Mouse (Mus musculus): ENCODE data around the gene Nxnl1.
A peak's percentile ranks its signal among the peaks of the same experiment; 100 is the strongest.

DNA sequence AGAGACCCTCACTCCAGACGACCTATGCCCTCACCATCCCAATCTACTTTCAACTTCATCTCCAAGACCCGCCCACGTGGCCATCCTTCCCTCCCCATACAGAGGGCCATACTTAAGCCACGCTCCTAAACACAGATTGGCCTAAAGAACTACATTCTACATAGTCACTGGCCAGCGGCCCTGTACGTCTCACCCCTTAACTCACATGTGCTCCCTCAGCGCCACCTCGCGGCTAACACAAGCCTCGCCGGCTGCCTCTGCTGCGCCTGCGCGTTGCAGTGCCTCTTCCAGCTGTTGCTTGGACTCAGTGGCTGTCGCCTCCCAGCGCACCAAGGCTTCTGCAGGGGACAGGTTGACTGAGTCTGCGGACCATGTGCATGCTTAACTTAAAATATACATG, 44.8 kb downstream of the Nxnl1 start:
- TF ChIP-seq CTCF (IDR thresholded peaks at IDR 0.05; ENCODE audit: low read depth, low read length) = peak; percentile 98
- no peak for TF ChIP-seq POLR2A (IDR thresholded peaks at IDR 0.05; ENCODE audit: extremely low read depth, insufficient read depth, low read length)
